In genomic region chr9:71897399-71897798, GRCm38 (mm10) we compare ENCODE assay signal across 8 mouse cellular contexts.
A peak's percentile ranks its signal among the peaks of the same experiment; 100 is the strongest.
DNase-seq lines count a peak whose midpoint lies in the region; ATAC-seq and TF ChIP-seq lines count a peak whose summit lies in the region.

No protein-coding gene starts in this region.

- no peak overlapping the region for H3K9ac ChIP-seq in forebrain, embryonic 12.5 days
- no peak overlapping the region for H3K9ac ChIP-seq in hindbrain, postnatal 0 days (replicated peaks; ENCODE audit: low read length)
- no peak overlapping the region for H3K9ac ChIP-seq in midbrain, postnatal 0 days (replicated peaks; ENCODE audit: low read length, poor library complexity, severe bottlenecking)

- no peak overlapping the region for H3K4me2 ChIP-seq in forebrain, embryonic 12.5 days
- no peak overlapping the region for H3K4me2 ChIP-seq in hindbrain, postnatal 0 days (ENCODE audit: low read depth, low read length)
- H3K4me2 ChIP-seq in midbrain, postnatal 0 days (ENCODE audit: low read depth, low read length, poor library complexity, severe bottlenecking), result no peak overlapping the region

- 3% methylated on average over 1 of the region's 1 CpGs for WGBS in forebrain, embryonic 12.5 days
- 14% methylated on average over 1 of the region's 1 CpGs for WGBS in hindbrain, postnatal 0 days
- 19% methylated on average over 1 of the region's 1 CpGs for WGBS in midbrain, postnatal 0 days

- no peaks in the 10 kb centered on the region for H3K9me3 ChIP-seq in forebrain, embryonic 12.5 days
- no peaks in the 10 kb centered on the region for H3K9me3 ChIP-seq in hindbrain, postnatal 0 days (ENCODE audit: low read length)
- no peaks in the 10 kb centered on the region for H3K9me3 ChIP-seq in midbrain, postnatal 0 days (ENCODE audit: low read length)

- ATAC-seq in forebrain, embryonic 12.5 days (ENCODE audit: low FRiP score), result peak; percentile 83
- ATAC-seq in hindbrain, postnatal 0 days, result peak; percentile 80
- no peak for ATAC-seq in midbrain, postnatal 0 days (ENCODE audit: low FRiP score)
- no peak for ATAC-seq in erythroblast, adult 5-6 weeks (replicated peaks; ENCODE audit: low FRiP score, poor library complexity, severe bottlenecking)

- H3K27me3 ChIP-seq in forebrain, embryonic 12.5 days, result 0 out of 2 replicates have a peak, but pooled peaks cover 2% of the 10 kb centered on the region
- H3K27me3 ChIP-seq in hindbrain, postnatal 0 days (ENCODE audit: insufficient read depth, low read length), result no peaks in the 10 kb centered on the region
- no peaks in the 10 kb centered on the region for H3K27me3 ChIP-seq in midbrain, postnatal 0 days (ENCODE audit: insufficient read depth, low read length)

- TF ChIP-seq CTCF in hindbrain, postnatal 0 days (IDR thresholded peaks at IDR 0.05; ENCODE audit: low read depth), result no peak
- no peak for TF ChIP-seq CTCF in midbrain, postnatal 0 days (IDR thresholded peaks at IDR 0.05)

- no peaks in the 10 kb centered on the region for H3K36me3 ChIP-seq in forebrain, embryonic 12.5 days (replicated peaks)
- H3K36me3 ChIP-seq in hindbrain, postnatal 0 days (ENCODE audit: insufficient read depth, low read length), result no peaks in the 10 kb centered on the region
- H3K36me3 ChIP-seq in midbrain, postnatal 0 days (ENCODE audit: insufficient read depth, low read length), result no peaks in the 10 kb centered on the region

- peak overlapping the region; percentile 75 for H3K27ac ChIP-seq in forebrain, embryonic 12.5 days
- H3K27ac ChIP-seq in hindbrain, postnatal 0 days, result peak overlapping the region; percentile 62
- no peak overlapping the region for H3K27ac ChIP-seq in midbrain, postnatal 0 days (ENCODE audit: low read depth, low read length)

- peaks cover 39% of the 10 kb centered on the region for H3K4me1 ChIP-seq in forebrain, embryonic 12.5 days
- no peaks in the 10 kb centered on the region for H3K4me1 ChIP-seq in hindbrain, postnatal 0 days (ENCODE audit: insufficient read depth, low read length)
- no peaks in the 10 kb centered on the region for H3K4me1 ChIP-seq in midbrain, postnatal 0 days (ENCODE audit: insufficient read depth, low read length)

- DNase-seq in right cerebral cortex, adult 2 months (ENCODE audit: low spot score in 2 of 2), result peak; percentile 10 to 19
- no peak for DNase-seq in right cerebral cortex, postnatal 14 days
- DNase-seq in hindbrain, postnatal 0 days (ENCODE audit: low spot score), result peak; percentile 67
- peak; percentile 69 for DNase-seq in midbrain, postnatal 0 days (ENCODE audit: low spot score)
- no peak for DNase-seq in testis, postnatal 10 days (ENCODE audit: low spot score)
- DNase-seq in lung, postnatal 10 days, result no peak

- H3K4me3 ChIP-seq in forebrain, embryonic 12.5 days (replicated peaks), result no peak overlapping the region
- no peak overlapping the region for H3K4me3 ChIP-seq in hindbrain, postnatal 0 days (ENCODE audit: low read length)
- H3K4me3 ChIP-seq in midbrain, postnatal 0 days (ENCODE audit: low read depth, low read length), result no peak overlapping the region

Comparison
In these comparisons a context has a peak if more than half of its experiments do, and no peak if none do; other contexts are left out.
1. DNase-seq: peak in right cerebral cortex, adult 2 months (2 of 2), hindbrain, postnatal 0 days (single experiment) and midbrain, postnatal 0 days (single experiment); none in right cerebral cortex, postnatal 14 days (single experiment), testis, postnatal 10 days (single experiment) and lung, postnatal 10 days (single experiment).
2. ATAC-seq: peak in forebrain, embryonic 12.5 days (single experiment) and hindbrain, postnatal 0 days (single experiment); none in midbrain, postnatal 0 days (single experiment) and erythroblast, adult 5-6 weeks (single experiment).